ENCODE assay signal across 8 mouse cellular contexts in genomic region chr3:136836319-136837193, GRCm38 (mm10).
A peak's percentile ranks its signal among the peaks of the same experiment; 100 is the strongest.
DNase-seq lines count a peak whose midpoint lies in the region; ATAC-seq and TF ChIP-seq lines count a peak whose summit lies in the region.

No protein-coding gene starts in this region.

- H3K27me3 ChIP-seq in cerebellum, adult 2 months (ENCODE audit: control insufficient read depth, insufficient read depth, low read length): no peaks in the 10 kb centered on the region
- H3K27me3 ChIP-seq in midbrain, embryonic 12.5 days: no peaks in the 10 kb centered on the region
- no peaks in the 10 kb centered on the region for H3K27me3 ChIP-seq in midbrain, embryonic 15.5 days (replicated peaks)
- no peaks in the 10 kb centered on the region for H3K27me3 ChIP-seq in intestine, embryonic 14.5 days (replicated peaks; ENCODE audit: control insufficient read depth, insufficient read depth, low read length)
- H3K27me3 ChIP-seq in stomach, embryonic 15.5 days (replicated peaks): no peaks in the 10 kb centered on the region

- H3K36me3 ChIP-seq in midbrain, embryonic 12.5 days: no peaks in the 10 kb centered on the region
- H3K36me3 ChIP-seq in midbrain, embryonic 15.5 days (replicated peaks): no peaks in the 10 kb centered on the region
- H3K36me3 ChIP-seq in intestine, embryonic 14.5 days (ENCODE audit: control insufficient read depth, insufficient read depth, low read length): no peaks in the 10 kb centered on the region
- no peaks in the 10 kb centered on the region for H3K36me3 ChIP-seq in stomach, embryonic 15.5 days

- no peak for TF ChIP-seq POLR2A in cerebellum, adult 2 months (IDR thresholded peaks at IDR 0.05; ENCODE audit: borderline replicate concordance, insufficient read depth, low read length)

- ATAC-seq in midbrain, embryonic 12.5 days (ENCODE audit: low FRiP score, low read depth): peak; percentile 29; the same call in 1 of the 2 replicates
- ATAC-seq in midbrain, embryonic 15.5 days (replicated peaks): no peak
- no peak; the same call in 1 of the 2 replicates for ATAC-seq in intestine, embryonic 14.5 days (replicated peaks; ENCODE audit: low FRiP score, low TSS enrichment, low read depth)
- ATAC-seq in stomach, embryonic 15.5 days (ENCODE audit: insufficient read depth, low FRiP score, low read depth): peak; percentile 40; the same call in 1 of the 2 replicates

- intact Hi-C loops in gastrocnemius, postnatal 36 days (cut with DNase I): no loop called here

- H3K4me2 ChIP-seq in midbrain, embryonic 12.5 days (replicated peaks): no peak overlapping the region
- no peak overlapping the region for H3K4me2 ChIP-seq in midbrain, embryonic 15.5 days
- H3K4me2 ChIP-seq in intestine, embryonic 14.5 days (ENCODE audit: low read length): no peak overlapping the region
- H3K4me2 ChIP-seq in stomach, embryonic 15.5 days: peak overlapping the region; percentile 1; the same call in 1 of the 2 replicates

- no peak for DNase-seq in cerebellum, adult 2 months
- DNase-seq in cerebellum, adult 18-20 months: no peak
- DNase-seq in intestine, embryonic 14.5 days (ENCODE audit: low spot score): peak; percentile 53
- no peak for DNase-seq in gastrocnemius, postnatal 36 days
- no peak for DNase-seq in right cerebral cortex, adult 18-20 months

- H3K4me1 ChIP-seq in cerebellum, adult 2 months (ENCODE audit: control insufficient read depth, insufficient read depth, low read length): peaks cover 29% of the 10 kb centered on the region
- H3K4me1 ChIP-seq in midbrain, embryonic 12.5 days: peaks cover 53% of the 10 kb centered on the region
- peaks cover 48% of the 10 kb centered on the region for H3K4me1 ChIP-seq in midbrain, embryonic 15.5 days
- peaks cover 11% of the 10 kb centered on the region for H3K4me1 ChIP-seq in intestine, embryonic 14.5 days (replicated peaks; ENCODE audit: control insufficient read depth, insufficient read depth, low read length)
- peaks cover 12% of the 10 kb centered on the region; the same call in 1 of the 2 replicates for H3K4me1 ChIP-seq in stomach, embryonic 15.5 days

- no peak overlapping the region for H3K9ac ChIP-seq in midbrain, embryonic 12.5 days (replicated peaks)
- H3K9ac ChIP-seq in midbrain, embryonic 15.5 days: no peak overlapping the region
- no peak overlapping the region for H3K9ac ChIP-seq in intestine, embryonic 14.5 days (ENCODE audit: low read length)
- no peak overlapping the region for H3K9ac ChIP-seq in stomach, embryonic 15.5 days

- WGBS in cerebellum, adult 2 months: 38% methylated on average over 17 of the region's 17 CpGs
- 16% methylated on average over 17 of the region's 17 CpGs for WGBS in midbrain, embryonic 12.5 days
- WGBS in midbrain, embryonic 15.5 days: 23% methylated on average over 17 of the region's 17 CpGs
- WGBS in intestine, embryonic 14.5 days: 54% methylated on average over 17 of the region's 17 CpGs
- 53% methylated on average over 17 of the region's 17 CpGs for WGBS in stomach, embryonic 15.5 days

- H3K9me3 ChIP-seq in midbrain, embryonic 12.5 days: no peaks in the 10 kb centered on the region
- H3K9me3 ChIP-seq in midbrain, embryonic 15.5 days: no peaks in the 10 kb centered on the region
- H3K9me3 ChIP-seq in intestine, embryonic 14.5 days (ENCODE audit: control insufficient read depth, low read length): no peaks in the 10 kb centered on the region
- no peaks in the 10 kb centered on the region for H3K9me3 ChIP-seq in stomach, embryonic 15.5 days

- 0 out of 2 replicates have a peak overlapping the region, but pooled peaks have one; percentile 34 for H3K27ac ChIP-seq in cerebellum, adult 2 months (ENCODE audit: insufficient read depth, low read length)
- H3K27ac ChIP-seq in midbrain, embryonic 12.5 days (replicated peaks): 0 out of 2 replicates have a peak overlapping the region, but pooled peaks have one; percentile 25
- no peak overlapping the region for H3K27ac ChIP-seq in midbrain, embryonic 15.5 days
- no peak overlapping the region for H3K27ac ChIP-seq in intestine, embryonic 14.5 days (ENCODE audit: low read depth)
- 0 out of 2 replicates have a peak overlapping the region, but pooled peaks have one; percentile 50 for H3K27ac ChIP-seq in stomach, embryonic 15.5 days

- TF ChIP-seq CTCF in cerebellum, adult 2 months (IDR thresholded peaks at IDR 0.05; ENCODE audit: borderline replicate concordance, insufficient read depth, low read depth, low read length): no peak

- H3K4me3 ChIP-seq in cerebellum, adult 2 months (replicated peaks; ENCODE audit: insufficient read depth, low read depth, low read length): no peak overlapping the region
- no peak overlapping the region for H3K4me3 ChIP-seq in midbrain, embryonic 12.5 days
- H3K4me3 ChIP-seq in midbrain, embryonic 15.5 days: no peak overlapping the region
- H3K4me3 ChIP-seq in intestine, embryonic 14.5 days (ENCODE audit: low read depth, low read length): no peak overlapping the region
- H3K4me3 ChIP-seq in stomach, embryonic 15.5 days (replicated peaks): no peak overlapping the region

Comparison
In these comparisons a context has a peak if more than half of its experiments do, and no peak if none do; other contexts are left out.
1. H3K27ac ChIP-seq: peak in cerebellum, adult 2 months (single experiment), midbrain, embryonic 12.5 days (single experiment) and stomach, embryonic 15.5 days (single experiment); none in midbrain, embryonic 15.5 days (single experiment) and intestine, embryonic 14.5 days (single experiment).
2. ATAC-seq: peak in midbrain, embryonic 12.5 days (single experiment) and stomach, embryonic 15.5 days (single experiment); none in midbrain, embryonic 15.5 days (single experiment) and intestine, embryonic 14.5 days (single experiment).